Mouse (Mus musculus): Measurements from ENCODE around the gene Nrxn1. TPM values are rescaled to one million over a fixed set of nuclear protein-coding genes. Genes with fewer than 3 reads are reported as not detected.

The Nrxn1 gene
- not detected in 2 replicates for polyA plus RNA-seq (2012)

GRCm38 (mm10) chr17:91093042-91093080 lies at the start of gene Nrxn1:
Nrxn1 (minus strand) TSS chr17:91093071.
- H3K4me1 ChIP-seq (ENCODE audit: control insufficient read depth), result no peaks in the 10 kb centered on the region

GRCm38 (mm10) chr17:91136859-91137258 lies 44.0 kb upstream of the Nrxn1 start:
- Histone ChIP-seq H3K36me3 (ENCODE audit: control insufficient read depth) (no peaks in the 10 kb centered on the region), H3K4me1 (ENCODE audit: control insufficient read depth) (no peaks in the 10 kb centered on the region), H3K9me3 (ENCODE audit: control insufficient read depth, low read length) (no peaks in the 10 kb centered on the region), H3K4me3 (replicated peaks) (no peak overlapping the region), H3K27me3 (ENCODE audit: control insufficient read depth) (no peaks in the 10 kb centered on the region)
- TF ChIP-seq GATA1 (IDR thresholded peaks at IDR 0.05; ENCODE audit: low read length), result no peak
- no peak for TF ChIP-seq TAL1 (IDR thresholded peaks at IDR 0.05; ENCODE audit: low read length)

More at GRCm38 (mm10) chr17:91093042-91093080, at the start of gene Nrxn1:
- Histone ChIP-seq H3K27me3 (ENCODE audit: control insufficient read depth) (peaks cover 3% of the 10 kb centered on the region; the same call in 1 of the 2 replicates), H3K36me3 (ENCODE audit: control insufficient read depth) (no peaks in the 10 kb centered on the region), H3K4me3 (replicated peaks) (no peak within 1 kb of the TSS), H3K9me3 (ENCODE audit: control insufficient read depth, low read length) (peaks cover 13% of the 10 kb centered on the region)
- TF ChIP-seq TAL1 (IDR thresholded peaks at IDR 0.05; ENCODE audit: low read length) (no peak), GATA1 (IDR thresholded peaks at IDR 0.05; ENCODE audit: low read length) (no peak)

GRCm38 (mm10) chr17:91112880-91113628 lies 20.2 kb upstream of the Nrxn1 start:
- H3K36me3 ChIP-seq (ENCODE audit: control insufficient read depth), result no peaks in the 10 kb centered on the region
- no peak for TF ChIP-seq TAL1 (IDR thresholded peaks at IDR 0.05; ENCODE audit: low read length)
- TF ChIP-seq GATA1 (IDR thresholded peaks at IDR 0.05; ENCODE audit: low read length), result no peak

GRCm38 (mm10) chr17:91112085-91112484 lies 19.2 kb upstream of the Nrxn1 start:
- Histone ChIP-seq H3K9me3 (ENCODE audit: control insufficient read depth, low read length) (peaks cover 3% of the 10 kb centered on the region; the same call in 1 of the 2 replicates), H3K4me3 (replicated peaks) (no peak overlapping the region), H3K36me3 (ENCODE audit: control insufficient read depth) (no peaks in the 10 kb centered on the region), H3K27me3 (ENCODE audit: control insufficient read depth) (no peaks in the 10 kb centered on the region), H3K4me1 (ENCODE audit: control insufficient read depth) (peaks cover 3% of the 10 kb centered on the region; the same call in 1 of the 2 replicates)
- TF ChIP-seq GATA1 (IDR thresholded peaks at IDR 0.05; ENCODE audit: low read length), result no peak
- TF ChIP-seq TAL1 (IDR thresholded peaks at IDR 0.05; ENCODE audit: low read length), result no peak

More at GRCm38 (mm10) chr17:91112880-91113628, 20.2 kb upstream of the Nrxn1 start:
- Histone ChIP-seq H3K27me3 (ENCODE audit: control insufficient read depth) (no peaks in the 10 kb centered on the region), H3K9me3 (ENCODE audit: control insufficient read depth, low read length) (no peaks in the 10 kb centered on the region), H3K4me1 (ENCODE audit: control insufficient read depth) (peaks cover 3% of the 10 kb centered on the region; the same call in 1 of the 2 replicates), H3K4me3 (replicated peaks) (no peak overlapping the region)

GRCm38 (mm10) chr17:91093081-91093875 lies 407 bp upstream of the Nrxn1 start:
- Histone ChIP-seq H3K9me3 (ENCODE audit: control insufficient read depth, low read length) (peaks cover 9% of the 10 kb centered on the region), H3K4me3 (replicated peaks) (no peak overlapping the region), H3K4me1 (ENCODE audit: control insufficient read depth) (no peaks in the 10 kb centered on the region), H3K36me3 (ENCODE audit: control insufficient read depth) (no peaks in the 10 kb centered on the region), H3K27me3 (ENCODE audit: control insufficient read depth) (no peaks in the 10 kb centered on the region; the same call in 1 of the 2 replicates)
- TF ChIP-seq GATA1 (IDR thresholded peaks at IDR 0.05; ENCODE audit: low read length), result no peak
- TF ChIP-seq TAL1 (IDR thresholded peaks at IDR 0.05; ENCODE audit: low read length), result no peak

GRCm38 (mm10) chr17:91092421-91093041 lies 340 bp downstream of the Nrxn1 start:
- Histone ChIP-seq H3K27me3 (ENCODE audit: control insufficient read depth) (peaks cover 3% of the 10 kb centered on the region; the same call in 1 of the 2 replicates), H3K9me3 (ENCODE audit: control insufficient read depth, low read length) (peaks cover 17% of the 10 kb centered on the region), H3K4me3 (replicated peaks) (no peak overlapping the region), H3K4me1 (ENCODE audit: control insufficient read depth) (no peaks in the 10 kb centered on the region), H3K36me3 (ENCODE audit: control insufficient read depth) (no peaks in the 10 kb centered on the region)
- TF ChIP-seq GATA1 (IDR thresholded peaks at IDR 0.05; ENCODE audit: low read length) (no peak), TAL1 (IDR thresholded peaks at IDR 0.05; ENCODE audit: low read length) (no peak)

GRCm38 (mm10) chr17:91090631-91091030 lies 2.2 kb downstream of the Nrxn1 start:
- Histone ChIP-seq H3K4me3 (replicated peaks) (no peak overlapping the region), H3K4me1 (ENCODE audit: control insufficient read depth) (no peaks in the 10 kb centered on the region), H3K27me3 (ENCODE audit: control insufficient read depth) (peaks cover 3% of the 10 kb centered on the region; the same call in 1 of the 2 replicates), H3K36me3 (ENCODE audit: control insufficient read depth) (no peaks in the 10 kb centered on the region), H3K9me3 (ENCODE audit: control insufficient read depth, low read length) (peaks cover 20% of the 10 kb centered on the region)
- TF ChIP-seq GATA1 (IDR thresholded peaks at IDR 0.05; ENCODE audit: low read length), result no peak
- no peak for TF ChIP-seq TAL1 (IDR thresholded peaks at IDR 0.05; ENCODE audit: low read length)

GRCm38 (mm10) chr17:91088991-91089390 lies 3.9 kb downstream of the Nrxn1 start:
- H3K4me1 ChIP-seq (ENCODE audit: control insufficient read depth), result no peaks in the 10 kb centered on the region
- no peaks in the 10 kb centered on the region for H3K36me3 ChIP-seq (ENCODE audit: control insufficient read depth)
- TF ChIP-seq GATA1 (IDR thresholded peaks at IDR 0.05; ENCODE audit: low read length), result no peak

GRCm38 (mm10) chr17:91088037-91088715 lies 4.7 kb downstream of the Nrxn1 start:
- TF ChIP-seq GATA1 (IDR thresholded peaks at IDR 0.05; ENCODE audit: low read length) (no peak), TAL1 (IDR thresholded peaks at IDR 0.05; ENCODE audit: low read length) (no peak)
- Histone ChIP-seq H3K36me3 (ENCODE audit: control insufficient read depth) (no peaks in the 10 kb centered on the region), H3K9me3 (ENCODE audit: control insufficient read depth, low read length) (peaks cover 20% of the 10 kb centered on the region), H3K4me3 (replicated peaks) (no peak overlapping the region), H3K4me1 (ENCODE audit: control insufficient read depth) (no peaks in the 10 kb centered on the region), H3K27me3 (ENCODE audit: control insufficient read depth) (peaks cover 3% of the 10 kb centered on the region; the same call in 1 of the 2 replicates)

More at GRCm38 (mm10) chr17:91088991-91089390, 3.9 kb downstream of the Nrxn1 start:
- peaks cover 3% of the 10 kb centered on the region; the same call in 1 of the 2 replicates for H3K27me3 ChIP-seq (ENCODE audit: control insufficient read depth)
- peaks cover 20% of the 10 kb centered on the region for H3K9me3 ChIP-seq (ENCODE audit: control insufficient read depth, low read length)
- no peak overlapping the region for H3K4me3 ChIP-seq (replicated peaks)

All from erythroblast, embryonic 14.5 days (primary cell).